Mouse (Mus musculus): ENCODE results near the gene Apba2. TPM values are rescaled to one million over a fixed set of nuclear protein-coding genes. Genes with fewer than 3 reads are reported as not detected.

The Apba2 gene
- total RNA-seq, 1 experiment from 2014 or later, result not detected

DNA sequence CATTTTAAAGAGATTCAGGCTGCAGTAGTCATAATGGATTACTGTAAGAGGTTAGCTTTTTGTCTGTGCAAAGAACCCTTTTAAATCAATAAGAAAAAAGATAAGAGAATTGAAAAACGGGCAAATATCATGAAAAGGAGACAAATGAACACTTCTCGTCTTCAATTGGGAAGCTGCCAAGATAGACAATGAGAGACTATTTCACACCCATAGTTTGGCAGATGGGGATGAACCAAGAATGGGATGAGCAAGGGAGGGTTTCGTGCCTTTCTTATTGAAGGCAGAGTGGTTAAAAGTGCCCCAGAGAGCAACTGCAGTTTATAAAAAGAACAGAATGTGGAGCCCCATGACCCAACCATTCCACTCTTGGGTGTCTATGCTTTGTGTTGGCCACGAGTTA is 137.4 kb downstream of the Apba2 start:
- ATAC-seq (ENCODE audit: extremely low read depth, insufficient number of reproducible peaks, low FRiP score, poor library complexity, severe bottlenecking), result no peak

DNA sequence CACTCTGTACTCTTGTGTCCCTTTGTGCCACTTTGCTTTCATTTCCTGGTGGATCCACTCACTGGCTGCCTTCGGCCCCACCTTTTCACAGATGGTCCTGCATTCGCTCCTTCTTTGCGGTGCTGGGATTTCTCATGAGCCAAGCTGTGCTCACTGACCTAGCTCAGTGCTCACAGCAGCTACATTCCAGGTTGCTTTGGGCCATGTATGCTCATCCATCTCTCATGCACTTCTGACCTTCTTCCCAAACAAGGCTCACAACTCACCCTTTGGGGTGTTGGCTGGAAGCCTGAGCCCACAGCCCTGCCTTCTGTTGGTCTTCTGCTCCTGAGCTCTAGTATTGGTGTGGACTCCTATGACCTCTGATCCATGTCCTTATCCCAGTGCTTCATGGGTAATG is 139.1 kb downstream of the Apba2 start:
- ATAC-seq (ENCODE audit: extremely low read depth, insufficient number of reproducible peaks, low FRiP score, poor library complexity, severe bottlenecking), result no peak

DNA sequence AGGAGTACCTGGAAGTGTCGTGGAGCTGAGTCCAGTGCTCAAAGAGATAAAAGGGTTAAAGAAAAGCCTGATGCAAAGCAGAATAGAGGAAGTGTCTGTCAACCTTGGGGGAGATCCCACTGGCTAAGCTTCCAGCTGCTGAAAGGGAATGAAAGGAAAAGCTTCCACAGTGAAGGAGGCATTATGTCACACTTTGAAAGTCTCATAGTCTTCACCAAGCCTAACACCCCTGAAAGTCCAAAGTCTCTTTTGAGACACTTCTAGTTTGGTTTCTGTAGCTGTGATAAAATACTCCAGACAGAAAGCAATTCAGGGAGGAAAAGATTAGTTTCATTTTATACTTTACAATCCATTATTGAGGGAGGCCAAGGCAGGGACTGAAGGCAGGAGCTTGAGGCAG is 141.4 kb downstream of the Apba2 start:
- ATAC-seq (ENCODE audit: extremely low read depth, insufficient number of reproducible peaks, low FRiP score, poor library complexity, severe bottlenecking), result no peak

DNA sequence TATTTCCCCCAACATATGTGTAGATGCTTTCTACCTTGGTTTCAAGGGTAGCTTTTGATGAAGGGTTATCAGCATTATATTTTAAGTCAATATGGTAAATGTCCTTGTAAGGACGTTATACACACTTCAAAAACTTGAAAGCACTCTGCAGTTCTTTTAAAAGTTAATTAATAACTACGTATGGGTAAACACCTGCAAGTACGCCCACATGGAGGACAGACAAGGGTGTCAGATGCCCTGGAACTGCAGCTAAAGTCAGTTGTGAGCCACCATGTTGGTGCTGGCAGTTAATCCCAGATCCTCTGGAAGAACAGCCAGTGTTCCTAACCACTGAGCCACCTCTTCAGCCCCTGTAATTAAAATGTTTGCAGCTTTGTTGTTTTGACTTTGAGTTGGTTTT is 144.0 kb downstream of the Apba2 start:
- no peak for ATAC-seq (ENCODE audit: extremely low read depth, insufficient number of reproducible peaks, low FRiP score, poor library complexity, severe bottlenecking)

DNA sequence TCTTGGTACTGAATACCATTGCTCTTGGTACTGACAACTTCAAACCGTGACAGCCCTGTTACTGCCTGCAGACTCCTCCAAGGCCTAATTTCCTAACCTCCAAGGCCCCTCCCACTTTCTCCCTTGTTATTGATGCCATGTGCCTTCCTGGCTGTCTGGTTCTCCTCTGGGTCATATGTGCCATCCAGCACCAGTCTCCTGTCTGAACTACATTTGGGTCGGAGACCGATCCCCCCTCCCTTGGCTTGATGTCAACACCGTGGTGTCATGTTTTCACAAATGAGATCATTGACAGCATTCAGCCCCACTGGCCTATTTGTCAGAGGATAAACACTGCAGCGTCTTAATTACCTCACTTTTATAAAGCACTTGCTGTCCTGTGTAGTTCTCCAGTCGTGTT is 144.5 kb downstream of the Apba2 start:
- ATAC-seq (ENCODE audit: extremely low read depth, insufficient number of reproducible peaks, low FRiP score, poor library complexity, severe bottlenecking), result no peak

DNA sequence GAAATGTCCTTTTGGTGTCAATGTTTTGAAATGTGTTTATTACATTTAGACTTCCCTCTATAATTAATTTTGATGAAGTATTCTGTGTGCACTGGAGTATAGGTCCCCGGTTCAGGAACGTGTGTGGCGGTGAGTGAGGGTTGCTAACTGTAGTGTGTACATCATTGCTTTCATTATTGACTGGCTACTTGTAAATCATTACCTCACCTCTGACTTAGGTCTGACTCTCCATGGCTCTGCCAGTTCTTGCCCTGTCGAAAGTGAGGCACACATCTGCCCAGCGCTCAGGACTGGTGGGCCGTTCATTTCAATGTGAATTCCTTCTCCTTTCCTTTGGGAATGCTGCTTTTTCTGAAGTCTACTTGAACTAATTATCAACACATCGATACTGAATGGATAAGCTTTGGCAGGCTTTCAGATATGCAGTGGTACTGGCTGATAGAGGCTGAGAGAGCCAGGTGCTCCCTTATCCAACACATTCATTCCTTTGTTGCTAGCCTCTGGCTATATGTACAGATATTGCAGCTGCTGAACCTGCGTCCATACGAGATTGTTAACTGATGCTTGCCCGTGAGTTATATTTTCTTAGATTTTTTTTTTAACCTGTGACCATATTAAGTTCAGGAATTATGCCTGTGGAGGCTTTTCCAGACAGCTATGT is 147.6 kb downstream of the Apba2 start:
- ATAC-seq (ENCODE audit: extremely low read depth, insufficient number of reproducible peaks, low FRiP score, poor library complexity, severe bottlenecking), result no peak

DNA sequence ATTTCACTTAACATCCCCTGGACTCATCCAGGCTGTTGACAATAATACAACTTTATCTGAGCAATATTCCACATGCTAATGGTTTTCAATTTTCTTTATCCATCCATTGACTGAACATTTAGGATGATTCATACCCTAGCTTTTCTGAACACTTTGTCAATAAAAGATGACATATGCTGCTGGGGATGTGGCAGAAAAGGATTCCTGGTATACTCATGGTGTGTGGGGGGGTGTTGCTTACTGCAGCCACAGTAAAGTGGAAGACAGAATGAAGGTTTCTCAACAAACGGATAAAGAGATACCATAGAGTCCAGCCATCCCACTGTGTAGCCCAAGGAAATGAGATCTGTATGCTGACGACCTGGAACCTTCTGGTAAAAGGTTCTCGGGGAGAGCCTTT is 150.5 kb downstream of the Apba2 start:
- no peak for ATAC-seq (ENCODE audit: extremely low read depth, insufficient number of reproducible peaks, low FRiP score, poor library complexity, severe bottlenecking)

DNA sequence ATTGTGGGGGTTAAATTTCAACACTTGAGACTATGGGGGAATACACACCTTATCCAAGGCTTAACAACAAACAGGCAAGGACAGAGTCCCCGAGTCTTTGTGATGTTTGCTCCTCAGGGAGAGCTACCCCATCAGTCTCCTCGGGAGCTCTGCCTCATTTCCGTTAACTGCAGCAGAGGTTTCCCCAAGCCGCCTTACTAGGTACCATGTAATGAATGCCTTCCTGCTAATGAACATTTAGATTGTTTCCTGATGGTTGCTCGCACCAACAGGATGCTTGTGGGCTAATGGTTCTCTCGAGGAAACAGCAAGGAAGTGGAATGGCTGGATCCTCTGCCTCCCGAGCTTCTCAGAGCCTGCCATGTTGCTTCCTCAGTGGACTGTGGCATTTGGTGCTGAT is 155.3 kb downstream of the Apba2 start:
- ATAC-seq (ENCODE audit: extremely low read depth, insufficient number of reproducible peaks, low FRiP score, poor library complexity, severe bottlenecking), result no peak

DNA sequence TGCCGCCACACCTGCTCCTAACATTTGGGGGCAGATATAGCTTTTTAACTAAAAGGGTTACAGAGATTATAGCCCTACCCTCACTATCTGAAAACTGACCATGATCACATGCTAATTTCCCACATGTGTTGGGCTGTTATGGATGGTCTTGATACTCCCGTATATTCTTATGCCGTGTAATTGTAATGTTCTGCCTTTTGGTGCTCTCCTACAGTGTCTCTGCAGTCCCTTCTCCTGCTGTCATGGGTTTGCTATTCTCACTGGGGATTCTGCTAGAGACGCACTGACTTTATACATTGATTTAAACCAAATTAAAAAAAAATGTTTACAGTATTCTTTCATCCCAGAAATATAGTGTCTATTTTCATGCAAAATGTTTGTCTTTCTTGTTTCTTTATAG is 157.4 kb downstream of the Apba2 start:
- no peak for ATAC-seq (ENCODE audit: extremely low read depth, insufficient number of reproducible peaks, low FRiP score, poor library complexity, severe bottlenecking)

DNA sequence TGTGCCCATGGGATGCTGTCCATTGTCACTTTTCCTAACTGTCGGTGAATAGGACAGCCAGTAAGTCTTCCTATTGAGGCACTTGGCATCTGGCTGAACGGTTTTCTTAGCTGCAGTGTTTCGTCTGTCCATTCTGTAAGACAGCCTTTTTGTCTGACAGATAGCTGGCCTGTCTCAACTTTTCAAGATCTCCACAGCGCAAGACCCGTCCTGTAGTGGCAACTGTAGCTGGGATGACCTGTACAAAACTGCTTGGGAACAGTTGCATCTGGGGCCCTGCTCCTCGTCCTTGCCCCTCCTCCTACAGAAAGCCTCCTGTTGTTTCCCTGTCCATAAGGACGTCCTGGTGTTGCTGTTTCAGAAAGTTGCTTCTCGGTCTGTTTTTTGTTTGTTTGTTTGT is 157.8 kb downstream of the Apba2 start:
- no peak for ATAC-seq (ENCODE audit: extremely low read depth, insufficient number of reproducible peaks, low FRiP score, poor library complexity, severe bottlenecking)

DNA sequence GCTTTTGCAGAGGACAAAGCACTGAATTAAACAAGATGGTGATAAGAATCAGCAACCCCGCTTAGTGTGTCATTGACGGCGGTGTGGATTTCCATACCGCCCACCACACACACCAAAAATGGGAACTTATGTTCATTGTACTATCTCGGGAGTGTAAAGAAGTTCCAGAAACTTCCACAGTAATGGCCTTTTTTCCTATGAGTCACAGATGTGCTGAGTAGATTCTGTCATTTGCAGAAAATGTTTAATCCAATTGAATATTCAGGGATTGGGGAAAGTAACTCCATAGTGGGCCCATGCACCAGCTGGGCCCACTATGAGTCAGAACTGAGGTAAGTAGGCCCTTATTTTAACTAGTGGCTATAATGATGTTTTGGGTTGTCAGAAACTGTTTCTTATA is 161.0 kb downstream of the Apba2 start:
- ATAC-seq (ENCODE audit: extremely low read depth, insufficient number of reproducible peaks, low FRiP score, poor library complexity, severe bottlenecking), result no peak

DNA sequence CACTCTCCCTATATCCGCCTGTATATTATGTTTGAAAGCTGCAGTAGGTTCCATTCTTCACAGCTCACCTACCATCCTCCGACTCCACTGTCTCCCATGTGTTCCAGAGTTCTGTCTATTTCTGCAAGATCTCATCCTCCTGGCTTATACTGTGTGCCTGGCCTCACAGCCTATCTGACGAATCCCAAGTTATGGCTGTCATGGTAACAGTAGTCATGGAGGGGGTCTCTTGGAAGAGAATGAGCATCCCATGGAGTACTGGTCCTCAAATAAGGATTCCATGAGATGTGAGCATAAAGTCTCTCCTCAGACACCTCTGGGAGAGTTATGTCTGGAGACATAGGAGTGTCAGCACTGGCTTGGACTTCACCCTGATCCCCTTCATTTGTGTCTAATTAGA is 162.1 kb downstream of the Apba2 start:
- ATAC-seq (ENCODE audit: extremely low read depth, insufficient number of reproducible peaks, low FRiP score, poor library complexity, severe bottlenecking), result no peak

DNA sequence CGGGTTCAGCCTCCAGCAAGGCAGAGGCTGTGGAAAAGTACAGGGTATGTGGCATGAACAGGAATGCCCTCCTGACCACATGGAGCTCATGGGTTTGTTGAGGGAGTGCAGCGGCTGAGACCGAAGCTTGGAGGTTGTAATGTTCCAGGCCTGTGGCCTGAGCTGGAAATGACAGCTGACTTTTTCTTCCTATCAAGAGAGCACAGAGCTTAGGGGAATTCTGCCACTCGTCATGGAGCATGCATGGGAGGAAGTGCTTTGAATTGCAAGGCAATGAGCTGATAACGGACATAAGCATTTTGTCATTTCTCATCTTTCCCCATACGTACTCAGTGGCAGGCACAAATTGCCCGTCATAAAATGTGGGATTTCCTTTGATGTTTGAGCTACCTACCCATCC is 163.6 kb downstream of the Apba2 start:
- ATAC-seq (ENCODE audit: extremely low read depth, insufficient number of reproducible peaks, low FRiP score, poor library complexity, severe bottlenecking), result no peak

DNA sequence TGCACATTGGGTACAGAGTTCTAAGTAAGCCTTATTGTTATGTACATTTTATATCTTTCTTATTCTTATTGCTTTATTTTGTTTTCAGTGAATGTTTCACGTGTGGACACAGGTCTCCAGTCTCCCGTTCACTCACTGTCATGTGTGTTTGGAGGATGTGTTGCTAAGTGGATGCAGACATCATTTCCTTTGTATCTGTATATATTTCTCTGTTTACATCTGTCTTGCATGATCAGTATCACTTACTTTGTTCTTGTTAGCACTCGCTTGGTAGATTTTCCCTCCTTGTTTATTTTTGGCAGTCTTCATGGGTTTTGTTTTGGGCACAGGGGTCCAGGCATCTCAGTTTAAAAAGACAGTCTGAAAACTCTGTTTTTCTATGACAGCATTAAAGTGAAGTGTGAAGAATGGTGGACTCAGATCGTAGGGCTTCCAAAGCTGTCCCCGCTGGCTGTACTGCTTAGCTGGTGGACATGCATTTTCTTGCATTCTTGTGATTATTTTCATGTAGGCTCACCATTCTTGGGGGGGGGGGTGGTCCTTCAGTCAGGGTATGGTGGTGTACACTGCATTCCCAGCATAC is 164.3 kb downstream of the Apba2 start:
- ATAC-seq (ENCODE audit: extremely low read depth, insufficient number of reproducible peaks, low FRiP score, poor library complexity, severe bottlenecking), result no peak

DNA sequence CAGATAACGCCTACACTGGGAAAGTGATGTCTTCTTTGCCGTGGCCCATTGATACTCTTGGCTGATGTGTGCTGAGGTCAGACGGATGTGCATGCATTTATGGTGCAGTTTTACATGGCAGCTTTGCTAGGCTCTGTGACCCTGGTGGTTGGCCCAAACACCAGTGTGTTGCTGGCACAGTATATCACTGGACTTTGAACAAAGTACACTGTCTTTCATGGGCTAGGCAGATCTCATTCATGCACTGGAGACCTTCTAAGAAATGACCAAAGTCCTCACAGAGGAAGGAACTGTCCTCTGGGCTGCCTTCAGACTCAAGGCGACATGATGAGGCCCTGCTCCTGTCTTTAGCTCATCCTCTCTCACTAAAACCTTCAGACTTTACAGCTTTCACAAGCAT is 166.5 kb downstream of the Apba2 start:
- no peak for ATAC-seq (ENCODE audit: extremely low read depth, insufficient number of reproducible peaks, low FRiP score, poor library complexity, severe bottlenecking)

DNA sequence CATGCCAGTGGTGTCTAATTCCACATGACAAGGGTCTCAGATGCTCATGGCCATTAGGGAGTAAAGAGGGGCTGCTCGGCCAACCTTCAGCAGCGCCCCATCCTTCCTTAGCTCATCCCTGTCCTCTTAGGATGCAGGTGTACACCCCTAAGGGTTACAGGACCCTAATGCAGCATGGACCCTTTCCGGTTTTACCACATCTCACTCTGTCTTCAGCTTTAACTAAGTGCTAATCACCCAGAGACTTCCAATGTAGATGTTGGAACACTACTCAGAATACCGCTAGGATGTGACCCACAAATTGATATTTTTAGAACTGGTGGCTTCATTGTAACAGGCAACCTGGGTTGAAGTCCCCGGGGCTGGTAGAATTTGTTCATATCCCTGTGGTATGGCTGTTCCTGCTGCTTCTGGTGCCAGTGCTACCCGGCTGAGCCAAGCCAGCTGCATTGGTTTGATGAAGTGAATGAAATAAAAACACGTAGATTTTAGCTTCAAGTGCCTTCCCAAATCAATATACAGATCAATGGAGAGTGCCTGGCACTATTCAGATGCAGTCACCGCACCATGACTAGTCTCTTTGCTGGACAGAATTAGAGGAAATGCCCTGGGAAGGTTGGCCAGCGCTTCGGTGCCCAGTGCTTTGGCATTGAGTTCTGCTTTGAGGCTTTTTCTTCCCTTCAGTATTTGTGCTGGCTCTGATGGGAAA is 178.4 kb downstream of the Apba2 start:
- ATAC-seq (ENCODE audit: extremely low read depth, insufficient number of reproducible peaks, low FRiP score, poor library complexity, severe bottlenecking), result no peak

DNA sequence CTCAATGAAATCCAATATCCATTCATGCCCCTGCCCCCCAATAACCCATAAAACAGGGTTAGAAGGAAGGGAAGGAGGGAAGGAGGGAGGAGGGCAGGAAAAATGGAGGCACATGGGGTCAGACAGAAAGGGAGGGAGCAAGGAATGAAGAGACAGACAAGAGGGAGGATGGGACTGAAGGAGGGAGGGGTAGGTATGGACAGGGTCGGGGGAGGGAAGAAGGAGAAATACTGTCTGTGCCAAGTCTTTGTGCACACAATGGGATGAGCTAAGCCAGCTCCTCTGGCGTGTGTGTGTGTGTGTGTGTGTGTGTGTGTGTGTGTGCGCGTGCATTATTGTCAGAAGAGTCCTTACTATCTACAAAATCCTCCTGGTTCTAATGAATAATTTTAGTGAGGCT is 183.4 kb downstream of the Apba2 start:
- ATAC-seq (ENCODE audit: extremely low read depth, insufficient number of reproducible peaks, low FRiP score, poor library complexity, severe bottlenecking), result no peak

DNA sequence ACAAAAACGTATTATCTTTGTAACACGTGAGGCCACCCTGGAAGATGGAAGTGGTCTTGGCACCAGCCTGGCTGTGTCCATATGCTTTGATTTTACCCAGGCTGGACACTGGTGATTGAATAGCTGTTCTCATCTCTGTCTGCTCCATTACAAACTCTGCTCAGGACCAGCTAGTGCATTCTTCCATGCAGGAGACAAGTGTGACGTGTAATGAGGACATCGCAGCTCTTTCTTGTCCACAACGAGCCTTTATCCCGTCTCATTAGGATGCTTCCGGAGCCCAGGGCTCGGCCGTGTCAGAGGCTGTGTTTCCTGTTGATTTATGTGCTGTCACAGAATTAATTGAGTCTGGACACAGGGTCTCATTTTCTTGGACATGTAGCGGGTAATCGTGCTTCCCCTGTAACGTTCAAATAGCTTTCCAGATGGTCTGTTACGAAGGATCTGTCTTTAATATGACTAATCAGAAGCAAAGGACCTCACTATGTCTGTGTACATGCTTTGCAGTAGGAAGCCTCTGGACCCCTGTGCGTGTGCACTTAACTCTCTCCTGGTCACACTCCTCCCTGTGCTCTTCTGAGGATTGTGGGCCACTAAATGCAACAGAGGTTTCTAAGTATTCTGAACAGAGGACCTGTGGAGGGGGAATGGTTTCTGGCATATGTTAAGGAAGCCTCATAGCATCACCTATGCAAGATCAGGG is 186.8 kb downstream of the Apba2 start:
- no peak for ATAC-seq (ENCODE audit: extremely low read depth, insufficient number of reproducible peaks, low FRiP score, poor library complexity, severe bottlenecking)

DNA sequence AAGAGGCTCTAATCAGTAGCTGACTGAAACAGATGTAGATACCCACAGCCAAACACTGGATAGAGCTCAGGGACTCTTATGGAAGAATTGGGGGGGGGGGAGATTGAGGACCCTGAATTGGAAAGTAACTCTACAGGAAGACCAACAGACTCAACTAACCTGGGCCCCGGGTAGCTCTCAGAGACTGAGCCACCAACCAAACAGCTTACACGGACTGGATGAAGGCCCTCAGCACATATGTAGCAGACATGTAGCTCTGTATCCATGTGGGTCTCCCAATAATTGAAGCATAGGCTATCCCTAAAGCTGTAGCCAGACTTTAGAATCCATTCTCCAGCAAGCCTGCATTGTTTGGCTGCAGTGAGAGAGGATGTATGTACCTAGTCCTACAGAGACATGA is 190.3 kb downstream of the Apba2 start:
- ATAC-seq (ENCODE audit: extremely low read depth, insufficient number of reproducible peaks, low FRiP score, poor library complexity, severe bottlenecking), result no peak

DNA sequence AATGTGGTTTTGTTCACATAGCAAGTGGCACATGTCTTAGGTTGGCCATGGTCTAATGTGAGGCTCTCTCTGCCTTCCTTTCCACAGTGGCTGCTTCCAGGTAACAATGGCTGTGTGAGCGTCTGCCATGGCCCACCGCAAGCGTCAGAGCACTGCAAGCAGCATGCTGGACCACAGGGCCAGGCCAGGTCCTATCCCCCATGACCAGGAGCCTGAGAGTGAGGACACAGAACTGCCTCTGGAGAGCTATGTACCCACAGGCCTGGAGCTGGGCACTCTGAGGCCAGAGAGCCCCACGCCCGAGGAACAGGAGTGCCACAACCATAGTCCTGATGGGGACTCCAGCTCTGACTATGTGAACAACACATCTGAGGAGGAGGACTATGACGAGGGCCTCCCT is 193.4 kb downstream of the Apba2 start:
- no peak for ATAC-seq (ENCODE audit: extremely low read depth, insufficient number of reproducible peaks, low FRiP score, poor library complexity, severe bottlenecking)

All from neutrophil, adult 5-6 weeks (primary cell).